Mouse (Mus musculus) CH12F3 (cell line): ENCODE results near the gene Pde1b.

Experiments
- in situ Hi-C: fragments of 300-500 bp; cut with MboI; formaldehyde crosslinking; loops from 2 replicates; pipeline ENCODE4 v1.14.3; 2020; ENCODE audit warnings: low sequenced_read_pairs

Pde1b gene

DNA sequence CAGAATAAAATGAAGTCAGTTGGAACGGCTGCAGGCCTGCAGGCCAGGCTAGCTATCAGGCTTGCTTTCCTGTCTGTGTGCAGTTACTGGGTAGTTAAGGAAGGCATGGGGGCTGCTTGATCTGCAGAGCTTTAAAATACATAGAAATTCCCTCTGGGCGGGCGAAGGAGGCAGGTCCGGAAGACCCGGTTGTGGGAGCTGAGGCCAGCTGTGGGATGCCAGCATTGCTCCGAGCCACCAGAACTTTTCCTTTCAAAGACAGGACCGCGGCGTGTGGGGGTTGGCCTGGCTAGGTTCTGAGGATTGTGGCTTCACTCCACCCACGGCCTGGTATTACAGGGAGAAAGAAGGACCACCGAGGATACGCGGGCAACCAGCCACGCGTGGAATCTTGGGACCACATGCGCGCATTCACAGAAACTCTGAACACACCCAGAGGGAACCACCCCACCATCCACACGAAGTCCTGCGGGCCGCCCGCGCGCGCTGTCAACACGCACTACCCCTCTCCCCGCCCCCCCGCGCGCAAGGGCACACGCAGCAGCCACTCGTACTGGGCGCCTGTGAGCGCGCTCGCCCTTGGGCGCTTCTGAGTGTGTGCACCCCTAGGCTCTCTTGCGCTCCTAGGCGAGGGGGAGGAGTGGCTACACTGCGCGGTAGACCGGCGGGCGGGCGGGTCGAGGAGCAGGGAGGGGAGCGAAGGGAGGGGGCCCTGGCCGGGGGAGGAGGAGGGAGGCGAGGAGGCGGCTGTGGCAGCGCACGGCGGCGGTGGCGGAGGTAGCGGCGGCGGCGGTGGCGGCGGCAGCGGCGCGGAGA is at the start of gene Pde1b:
TSS of gene Pde1b (plus strand) at position 600 of the 816 bp plus-strand sequence.
- in situ Hi-C loops = no loop called here

DNA sequence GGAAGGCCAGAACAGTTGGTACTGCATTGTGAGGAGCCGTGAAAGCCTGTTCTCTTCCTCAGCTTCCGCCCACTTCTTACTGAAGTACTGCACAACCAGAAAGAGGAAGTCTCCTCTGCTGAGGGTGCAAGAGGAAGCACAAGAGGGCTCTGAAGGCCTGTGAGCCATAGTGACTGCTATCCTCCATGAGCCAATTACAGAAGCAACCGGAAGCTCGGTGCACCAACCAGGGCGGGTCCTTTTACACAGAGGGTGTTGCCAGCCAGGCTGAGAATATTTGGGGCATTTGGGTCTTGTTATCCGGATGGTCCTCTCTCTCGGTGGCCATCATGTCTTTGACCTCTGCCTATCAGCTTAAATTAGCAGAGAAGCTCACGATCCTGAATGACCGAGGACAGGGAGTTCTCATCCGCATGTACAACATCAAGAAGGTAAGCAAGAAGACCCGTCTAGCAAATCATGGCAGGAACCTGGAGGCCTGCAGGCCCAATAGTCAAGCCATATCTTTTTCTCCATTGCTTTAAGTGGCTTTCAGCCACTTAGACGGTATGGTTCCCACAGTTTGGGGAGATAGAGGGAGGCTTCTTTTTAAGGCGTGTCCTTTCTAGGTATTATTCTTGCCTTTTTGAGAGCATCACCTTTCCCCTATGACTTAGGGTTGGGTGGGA is 49.1 kb upstream of the Pde1b start, which contains the start of gene Nckap1l:
TSS of gene Nckap1l (plus strand) at position 244 of the 668 bp plus-strand sequence.
- in situ Hi-C loops = no loop called here

DNA sequence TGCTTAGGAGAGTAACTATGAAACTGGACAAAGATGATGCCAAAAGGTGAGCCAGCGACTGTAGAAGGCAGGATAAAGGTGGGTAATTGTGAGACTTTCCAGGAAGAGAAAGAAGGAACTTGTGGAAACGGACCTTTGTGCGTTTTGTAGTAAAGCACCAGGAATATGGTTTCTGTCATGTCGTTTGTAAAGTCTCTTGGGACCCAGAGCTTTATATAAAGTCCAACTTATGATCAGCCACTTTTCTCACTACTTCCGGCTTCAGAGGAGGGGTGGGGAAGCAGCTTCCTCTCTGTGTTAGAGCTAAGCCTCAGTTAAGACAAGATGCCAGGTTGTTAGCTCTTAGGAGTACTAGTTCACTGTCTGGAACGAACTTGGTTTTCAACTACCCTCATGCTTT is 48.4 kb upstream of the Pde1b start:
- in situ Hi-C loops = no loop called here

GRCm38 (mm10) chr15:103462539-103463261 is 40.1 kb upstream of the Pde1b start:
- in situ Hi-C loops = no loop called here

GRCm38 (mm10) chr15:103471488-103472194 is 31.2 kb upstream of the Pde1b start:
- in situ Hi-C loops = no loop called here

GRCm38 (mm10) chr15:103472265-103472664 is 30.6 kb upstream of the Pde1b start:
- in situ Hi-C loops = no loop called here

DNA sequence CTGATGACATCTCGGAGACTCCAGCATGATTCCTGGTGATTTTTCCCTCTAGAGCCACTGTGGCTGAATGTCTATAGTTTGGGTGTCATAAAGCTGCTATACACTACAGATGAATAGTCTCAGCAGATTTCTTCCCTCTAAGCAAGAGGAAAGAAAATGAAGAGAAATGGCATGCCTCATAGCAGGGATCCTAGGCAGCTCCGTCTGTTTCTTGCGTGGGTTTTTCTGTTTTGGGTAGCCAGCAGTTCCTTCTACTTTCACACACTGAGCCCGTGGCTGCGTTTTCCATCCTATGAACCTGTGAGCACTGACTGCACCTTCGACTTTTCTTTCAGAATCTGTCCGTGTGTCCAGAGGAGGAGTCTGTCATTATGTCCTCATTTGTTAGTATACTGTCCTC is 29.7 kb upstream of the Pde1b start:
- in situ Hi-C loops = no loop called here

DNA sequence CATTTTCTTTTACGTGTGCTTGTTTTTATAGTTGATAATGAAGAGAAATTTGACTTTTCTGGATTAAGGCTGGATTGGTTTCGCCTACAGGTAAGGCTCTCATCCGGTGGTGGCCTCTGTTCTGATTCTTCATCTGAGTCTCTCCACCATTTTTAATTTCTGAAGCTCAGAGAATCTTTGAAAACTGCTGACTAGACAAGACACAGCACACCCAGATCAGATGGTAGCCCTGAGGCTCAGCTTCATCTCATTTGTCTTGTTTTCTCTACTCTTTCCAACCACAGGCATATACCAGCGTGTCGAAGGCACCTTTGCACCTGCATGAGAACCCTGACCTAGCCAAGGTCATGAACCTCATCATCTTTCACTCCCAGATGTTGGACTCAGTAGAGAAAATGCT is 29.1 kb upstream of the Pde1b start:
- in situ Hi-C loops = no loop called here

DNA sequence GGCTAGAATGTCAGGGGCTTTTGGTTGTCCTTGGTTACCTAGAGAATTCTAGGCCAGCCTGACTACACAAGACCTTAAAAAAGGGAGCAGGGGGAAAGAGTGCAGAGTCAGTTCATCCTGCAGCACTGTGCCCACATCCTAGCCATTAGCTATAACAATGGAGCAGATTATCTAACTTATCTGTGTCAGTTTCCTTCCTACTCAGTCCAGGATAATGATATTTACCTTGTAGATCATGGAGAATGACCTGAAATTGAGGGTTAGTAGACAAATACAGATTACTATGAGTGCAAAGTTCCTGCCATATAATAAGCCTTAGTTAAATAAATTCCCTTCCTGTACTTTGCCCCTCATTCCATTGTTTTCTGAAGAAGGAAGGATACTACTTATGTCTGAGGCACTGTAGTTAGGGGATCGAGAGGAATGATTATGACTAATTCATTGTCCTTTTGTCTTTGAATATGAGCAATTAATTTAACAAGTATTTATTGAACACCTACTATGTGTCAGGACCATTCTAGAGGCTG is 23.7 kb upstream of the Pde1b start:
- in situ Hi-C loops = no loop called here

DNA sequence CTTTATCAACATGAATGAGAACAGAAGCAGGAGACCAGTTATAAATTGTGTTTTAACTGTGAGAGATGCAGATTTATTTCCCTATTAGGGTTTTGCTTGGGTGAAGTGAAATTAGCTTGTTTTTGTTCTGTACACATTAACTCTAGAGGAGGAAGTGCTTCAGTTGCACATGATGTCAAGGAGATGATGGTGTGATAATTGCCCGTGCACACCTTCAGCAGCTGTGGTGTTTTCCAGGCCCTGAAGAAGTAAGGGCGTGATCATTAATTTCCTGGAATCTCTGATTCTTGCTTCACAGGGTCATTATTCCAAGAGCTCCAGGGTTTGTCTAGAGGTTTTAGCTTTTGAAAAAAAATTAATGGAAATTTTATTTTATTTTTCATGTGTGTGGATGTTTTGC is 22.7 kb upstream of the Pde1b start:
- in situ Hi-C loops = no loop called here

GRCm38 (mm10) chr15:103482488-103482887 is 20.3 kb upstream of the Pde1b start:
- in situ Hi-C loops = no loop called here

- in situ Hi-C loops = no loop called here
Measured at GRCm38 (mm10) chr15:103484490-103484889, 18.3 kb upstream of the Pde1b start.

DNA sequence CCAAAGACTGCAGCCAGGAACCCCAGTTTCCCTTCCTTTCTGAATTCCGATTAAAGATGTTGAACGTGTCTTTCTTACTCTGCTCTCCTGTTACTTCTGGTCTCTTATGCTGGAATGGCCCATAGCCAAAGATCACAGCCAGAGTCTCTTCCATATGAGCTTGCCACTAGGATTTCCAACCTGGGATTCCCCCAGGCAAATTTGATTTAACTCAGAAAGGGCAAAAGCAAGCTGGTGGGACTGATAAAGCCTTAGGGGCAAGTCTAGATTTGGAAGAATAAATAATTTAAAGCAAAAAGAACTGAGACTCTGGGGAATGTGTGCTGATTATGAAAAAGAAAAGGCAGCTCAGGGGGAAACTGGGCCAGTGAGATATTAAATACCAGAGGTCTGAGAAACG is 17.7 kb upstream of the Pde1b start:
- in situ Hi-C loops = no loop called here

DNA sequence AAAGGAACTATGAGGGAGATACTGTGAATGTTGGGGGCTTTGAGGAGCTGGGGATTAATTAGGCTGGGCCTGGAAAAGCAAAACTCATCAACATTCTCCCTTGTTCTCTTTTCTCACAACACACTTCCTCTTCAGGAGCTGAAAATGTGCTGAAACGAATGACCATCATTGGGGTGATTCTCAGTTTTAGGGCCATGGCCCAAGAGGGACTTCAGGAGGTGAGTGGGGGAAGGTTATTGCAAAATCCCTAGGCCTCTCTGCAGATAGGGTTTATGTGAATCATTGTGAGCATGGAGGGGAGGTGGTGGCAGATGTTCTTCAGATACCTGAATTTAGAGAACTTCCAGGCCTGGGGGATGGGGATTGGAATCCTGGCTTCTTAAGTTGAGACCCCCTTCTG is 16.2 kb upstream of the Pde1b start:
- in situ Hi-C loops = no loop called here

GRCm38 (mm10) chr15:103488336-103488735 is 14.5 kb upstream of the Pde1b start:
- in situ Hi-C loops = no loop called here

- in situ Hi-C loops = no loop called here
Measured at GRCm38 (mm10) chr15:103496204-103497140, 6.4 kb upstream of the Pde1b start.

DNA sequence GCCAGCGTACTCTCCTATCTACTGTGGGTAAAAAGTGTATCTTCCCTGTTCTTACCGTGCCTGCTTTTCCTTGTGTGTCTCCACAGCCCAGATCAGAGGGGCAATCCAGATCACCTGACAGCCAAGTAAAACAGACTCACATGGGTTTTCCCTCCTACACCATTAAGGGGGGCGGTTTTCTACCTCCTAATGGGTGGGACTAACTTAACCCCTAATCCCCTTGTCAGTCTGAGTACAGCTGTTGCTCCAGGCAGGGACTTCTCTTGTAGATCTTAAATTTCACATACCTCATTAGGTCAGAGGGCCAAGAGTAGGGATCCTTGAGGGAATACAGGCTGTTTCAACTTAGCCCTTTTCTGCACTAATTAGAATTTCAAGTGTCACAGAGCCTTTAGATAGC is 4.7 kb upstream of the Pde1b start:
- in situ Hi-C loops = no loop called here

- in situ Hi-C loops = no loop called here
Measured at GRCm38 (mm10) chr15:103500723-103501122, 2.1 kb upstream of the Pde1b start.

GRCm38 (mm10) chr15:103501186-103501585 is 1.6 kb upstream of the Pde1b start:
- in situ Hi-C loops = no loop called here

GRCm38 (mm10) chr15:103503251-103503600 is 392 bp downstream of the Pde1b start:
- in situ Hi-C loops = no loop called here
